16 mouse cellular contexts compared by ENCODE assay signal in genomic region chr10:53813244-53813620, GRCm38 (mm10).
DNase-seq lines count a peak whose midpoint lies in the region; ATAC-seq lines count a peak whose summit lies in the region.
"Had no signal": no experiment of that assay in that cellular context is flagged by ENCODE, and none has a peak within 500 bp of the region (broad histone marks: within the 10 kb centered on the region; RNA-seq: fewer than 3 reads in every experiment).

No protein-coding gene starts in this region.

- intact Hi-C loops in gastrocnemius, postnatal 36 days (cut with DNase I) = no loop called here

- no peaks in the 10 kb centered on the region for H3K27me3 ChIP-seq in heart, embryonic 13.5 days (replicated peaks)
- no peaks in the 10 kb centered on the region for H3K27me3 ChIP-seq in heart, embryonic 12.5 days (replicated peaks)
- no peaks in the 10 kb centered on the region for H3K27me3 ChIP-seq in limb, embryonic 13.5 days
- no peaks in the 10 kb centered on the region for H3K27me3 ChIP-seq in limb, embryonic 10.5 days (ENCODE audit: low read depth, poor library complexity, severe bottlenecking)
- H3K27me3 ChIP-seq: embryonic facial prominence, embryonic 13.5 days; forebrain, embryonic 13.5 days; hindbrain, embryonic 13.5 days had no signal

- no peak for ATAC-seq in heart, embryonic 13.5 days (ENCODE audit: extremely low read depth, insufficient number of reproducible peaks, low FRiP score, low TSS enrichment)
- ATAC-seq in heart, embryonic 12.5 days (ENCODE audit: insufficient number of reproducible peaks, low FRiP score) = no peak
- 0 out of 2 replicates have a peak, but pooled peaks have one; percentile 44 for ATAC-seq in limb, embryonic 13.5 days (ENCODE audit: low FRiP score, low read depth)
- ATAC-seq: forebrain, embryonic 13.5 days; hindbrain, postnatal 0 days had no signal

- 60% methylated on average over 2 of the region's 2 CpGs for WGBS in heart, embryonic 13.5 days
- 69% methylated on average over 2 of the region's 2 CpGs for WGBS in heart, embryonic 12.5 days
- WGBS in limb, embryonic 13.5 days = 44% methylated on average over 2 of the region's 2 CpGs
- WGBS in limb, embryonic 10.5 days = 76% methylated on average over 2 of the region's 2 CpGs

- no peaks in the 10 kb centered on the region for H3K36me3 ChIP-seq in heart, embryonic 13.5 days
- no peaks in the 10 kb centered on the region for H3K36me3 ChIP-seq in heart, embryonic 12.5 days
- H3K36me3 ChIP-seq in limb, embryonic 13.5 days = no peaks in the 10 kb centered on the region
- H3K36me3 ChIP-seq in limb, embryonic 10.5 days = no peaks in the 10 kb centered on the region
- H3K36me3 ChIP-seq: embryonic facial prominence, embryonic 13.5 days; hindbrain, embryonic 13.5 days had no signal

- H3K9ac ChIP-seq in heart, embryonic 13.5 days = no peak overlapping the region
- H3K9ac ChIP-seq in heart, embryonic 12.5 days = no peak overlapping the region
- no peak overlapping the region for H3K9ac ChIP-seq in limb, embryonic 13.5 days
- H3K9ac ChIP-seq: embryonic facial prominence, embryonic 13.5 days; forebrain, embryonic 13.5 days; forebrain, postnatal 0 days; hindbrain, embryonic 13.5 days had no signal

- DNase-seq in gastrocnemius, adult 18-20 months (ENCODE audit: low spot score) = peak; percentile 11
- no peak for DNase-seq in gastrocnemius, postnatal 36 days
- DNase-seq in limb, embryonic 10.5 days (ENCODE audit: low spot score) = no peak
- no peak for DNase-seq in ovary, postnatal 10 days (ENCODE audit: low spot score)
- no peak for DNase-seq in kidney, adult 18-20 months
- DNase-seq: adrenal gland, adult 8-10 months; adrenal gland, postnatal 36 days; kidney, adult 11 months had no signal

- H3K4me3 ChIP-seq in heart, embryonic 13.5 days = no peak overlapping the region
- H3K4me3 ChIP-seq in heart, embryonic 12.5 days = no peak overlapping the region
- H3K4me3 ChIP-seq in limb, embryonic 13.5 days = no peak overlapping the region
- H3K4me3 ChIP-seq in limb, embryonic 10.5 days = no peak overlapping the region
- H3K4me3 ChIP-seq: embryonic facial prominence, embryonic 13.5 days; forebrain, embryonic 13.5 days; hindbrain, embryonic 13.5 days had no signal

- H3K4me2 ChIP-seq in heart, embryonic 13.5 days = 0 out of 2 replicates have a peak overlapping the region, but pooled peaks have one; percentile 7
- H3K4me2 ChIP-seq in heart, embryonic 12.5 days = no peak overlapping the region
- H3K4me2 ChIP-seq in limb, embryonic 13.5 days (replicated peaks) = no peak overlapping the region
- H3K4me2 ChIP-seq: embryonic facial prominence, embryonic 13.5 days; forebrain, embryonic 13.5 days; hindbrain, embryonic 13.5 days had no signal

- H3K4me1 ChIP-seq in heart, embryonic 13.5 days = no peaks in the 10 kb centered on the region
- no peaks in the 10 kb centered on the region for H3K4me1 ChIP-seq in heart, embryonic 12.5 days (replicated peaks)
- no peaks in the 10 kb centered on the region for H3K4me1 ChIP-seq in limb, embryonic 13.5 days
- no peaks in the 10 kb centered on the region for H3K4me1 ChIP-seq in limb, embryonic 10.5 days
- H3K4me1 ChIP-seq: embryonic facial prominence, embryonic 13.5 days; forebrain, embryonic 13.5 days; hindbrain, embryonic 13.5 days had no signal

- H3K27ac ChIP-seq in heart, embryonic 13.5 days (replicated peaks) = no peak overlapping the region
- no peak overlapping the region for H3K27ac ChIP-seq in heart, embryonic 12.5 days (ENCODE audit: poor library complexity, severe bottlenecking)
- H3K27ac ChIP-seq in limb, embryonic 13.5 days = no peak overlapping the region
- H3K27ac ChIP-seq in limb, embryonic 10.5 days = no peak overlapping the region
- H3K27ac ChIP-seq: embryonic facial prominence, embryonic 13.5 days; forebrain, embryonic 13.5 days; hindbrain, embryonic 13.5 days; hindbrain, postnatal 0 days had no signal

- H3K9me3 ChIP-seq in heart, embryonic 13.5 days = no peaks in the 10 kb centered on the region
- no peaks in the 10 kb centered on the region for H3K9me3 ChIP-seq in heart, embryonic 12.5 days (replicated peaks)
- H3K9me3 ChIP-seq in limb, embryonic 13.5 days = no peaks in the 10 kb centered on the region
- no peaks in the 10 kb centered on the region for H3K9me3 ChIP-seq in limb, embryonic 10.5 days (replicated peaks)
- H3K9me3 ChIP-seq: embryonic facial prominence, embryonic 13.5 days; forebrain, embryonic 13.5 days; hindbrain, embryonic 13.5 days had no signal
